Mouse (Mus musculus) stomach, embryonic 16.5 days (tissue): ENCODE results near the gene Tmem97. TPM values are rescaled to one million over a fixed set of nuclear protein-coding genes. Genes with fewer than 3 reads are reported as not detected.

Experiments used
- ATAC-seq: fragments of 200-750 bp; cut with Nextera tagmentation; 2 replicates; pipeline ENCODE4 v1.8.0; 2017; ENCODE audit warnings: moderate number of reproducible peaks, moderate TSS enrichment; ENCODE audit not compliant: insufficient read depth, low FRiP score
- H3K27ac ChIP-seq: fragments of 300-500 bp; sonication (generic); 2 replicates; pipeline ENCODE4 v1.5.1; 2014; ENCODE audit warnings: low read length
- H3K27me3 ChIP-seq: fragments of 300-500 bp; sonication (generic); 2 replicates; pipeline ENCODE4 v1.6.1; 2014; ENCODE audit warnings: low read length, control low read depth, mixed read lengths; ENCODE audit not compliant: control insufficient read depth, insufficient read depth
- H3K36me3 ChIP-seq: fragments of 300-500 bp; sonication (generic); 2 replicates; pipeline ENCODE4 v1.6.1; 2014; ENCODE audit warnings: low read length; ENCODE audit not compliant: control insufficient read depth, insufficient read depth
- H3K4me1 ChIP-seq: fragments of 300-500 bp; sonication (generic); 2 replicates; pipeline ENCODE4 v1.6.1; 2014; ENCODE audit warnings: low read length, control low read depth, mixed read lengths; ENCODE audit not compliant: control insufficient read depth, insufficient read depth
- H3K4me2 ChIP-seq: fragments of 300-500 bp; sonication (generic); 2 replicates; pipeline ENCODE4 v1.6.1; 2014; ENCODE audit warnings: low read depth, low read length, mixed read lengths
- H3K4me3 ChIP-seq: fragments of 300-500 bp; sonication (generic); replicated peaks from 2 replicates; pipeline ENCODE4 v1.5.1; 2014; ENCODE audit warnings: mild to moderate bottlenecking, low read length
- H3K9ac ChIP-seq: fragments of 300-500 bp; sonication (generic); 2 replicates; pipeline ENCODE4 v1.6.1; 2014; ENCODE audit warnings: low read length
- H3K9me3 ChIP-seq: fragments of 300-500 bp; sonication (generic); replicated peaks from 2 replicates; pipeline ENCODE4 v1.6.1; 2016; ENCODE audit warnings: low read length, control low read depth; ENCODE audit not compliant: control insufficient read depth
- WGBS: fragments of 180-500 bp; shearing (Covaris S2); extraction: QIAGEN DNeasy Blood & Tissue Kit; methylation state at CpG from one replicate; pipeline ENCODE4 v1.1.7; 2014; 5-methylcytosine and 5-hydroxymethylcytosine counted together
- polyA plus RNA-seq: library from polyadenylated mRNA; unstranded; fragments of >200 nt; fragmentation: Nextera tagmentation; extraction: Ambion mirVana; gene quantifications from 2 replicates; pipeline ENCODE4 v1.2.1, GENCODE M21; 2015

The Tmem97 gene
- polyA plus RNA-seq, 1 experiment from 2014 or later = 213 TPM

DNA sequence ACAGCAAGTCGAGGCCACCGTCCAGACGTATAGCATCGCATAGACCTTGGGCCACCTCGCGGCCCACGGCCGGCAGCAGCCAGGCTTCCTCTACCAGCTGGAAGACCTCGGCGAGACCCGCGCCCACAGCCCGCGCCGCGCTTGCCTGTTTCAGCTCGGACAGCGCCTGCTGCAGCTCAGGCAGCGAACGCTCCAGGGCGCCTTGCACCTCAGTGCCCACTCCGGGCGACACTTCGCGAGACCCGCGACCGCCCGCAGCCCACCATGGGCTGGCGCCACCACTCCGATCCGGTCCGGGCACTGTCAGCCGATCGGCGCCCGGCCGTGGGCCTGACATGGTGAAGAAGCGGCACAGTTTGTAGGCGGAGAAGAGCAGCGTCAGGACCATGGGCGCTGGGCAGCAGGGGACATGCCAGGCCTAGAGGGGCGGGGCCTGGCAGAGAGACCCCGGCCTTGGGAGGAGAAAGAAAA, 53.5 kb downstream of the Tmem97 start:
- H3K4me2 ChIP-seq = peak overlapping the region; percentile 91
- H3K4me1 ChIP-seq = peaks cover 6% of the 10 kb centered on the region
- no peaks in the 10 kb centered on the region for H3K36me3 ChIP-seq
- H3K27me3 ChIP-seq = peaks cover 38% of the 10 kb centered on the region
- peak overlapping the region; percentile 54 for H3K4me3 ChIP-seq
- under 1% methylated on average over 44 of the region's 44 CpGs for WGBS
- H3K27ac ChIP-seq = no peak overlapping the region
- peak overlapping the region; percentile 60 for H3K9ac ChIP-seq
- ATAC-seq = no peak
- no peaks in the 10 kb centered on the region for H3K9me3 ChIP-seq

DNA sequence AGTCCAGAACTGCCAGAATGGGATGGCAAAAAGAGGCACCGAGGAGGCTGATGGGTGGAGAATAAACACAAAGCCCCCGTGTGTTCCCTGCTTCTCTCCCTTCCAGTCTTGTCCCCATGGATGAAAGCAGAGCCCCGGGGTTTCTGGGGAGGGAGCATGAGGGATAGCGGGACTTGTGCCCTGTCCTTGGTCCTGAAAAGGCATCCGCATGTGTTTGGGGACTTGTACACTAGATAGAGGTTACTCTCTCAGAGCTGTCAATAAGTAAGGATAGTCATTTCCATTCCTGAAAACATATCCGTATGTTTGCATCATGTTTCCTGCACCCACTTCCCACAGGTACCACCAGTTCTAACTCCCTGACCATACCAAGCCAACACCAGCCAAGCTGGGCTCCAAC, 54.7 kb downstream of the Tmem97 start:
- no peak overlapping the region for H3K4me2 ChIP-seq
- ATAC-seq = no peak
- no peak overlapping the region for H3K27ac ChIP-seq
- H3K36me3 ChIP-seq = no peaks in the 10 kb centered on the region
- WGBS = 8% methylated on average over 6 of the region's 6 CpGs
- H3K4me1 ChIP-seq = peaks cover 6% of the 10 kb centered on the region
- H3K4me3 ChIP-seq = no peak overlapping the region
- H3K27me3 ChIP-seq = peaks cover 48% of the 10 kb centered on the region
- H3K9me3 ChIP-seq = no peaks in the 10 kb centered on the region
- no peak overlapping the region for H3K9ac ChIP-seq

Other genes with a start within 250 kb of the Tmem97 start
- 28.9 and 30.7 TPM in 2 replicates for gene Spag5, start 249.2 kb downstream of the Tmem97 start, polyA plus RNA-seq
- 25.6 and 37.3 TPM in 2 replicates for gene Aldoc, start 227.8 kb downstream of the Tmem97 start, polyA plus RNA-seq
- 67.4 and 80.9 TPM in 2 replicates for gene Pigs, start 222.4 kb downstream of the Tmem97 start, polyA plus RNA-seq
- 24.3 and 27.5 TPM in 2 replicates for gene Unc119, start 207.3 kb downstream of the Tmem97 start, polyA plus RNA-seq
- 1.6 and 2.7 TPM in 2 replicates for gene Foxn1, start 164.2 kb downstream of the Tmem97 start, polyA plus RNA-seq
- 0.25 and 0.56 TPM in 2 replicates for gene Slc13a2, start 128.6 kb downstream of the Tmem97 start, polyA plus RNA-seq
- gene Slc46a1, start 85.1 kb downstream of the Tmem97 start, polyA plus RNA-seq = 12.0 and 15.9 TPM in 2 replicates
- 2.3 and 2.4 TPM in 2 replicates for gene Sarm1, start 53.0 kb downstream of the Tmem97 start, polyA plus RNA-seq
- 45.6 and 54.4 TPM in 2 replicates for gene Vtn, start 51.7 kb downstream of the Tmem97 start, polyA plus RNA-seq
- gene Sebox, start 47.3 kb downstream of the Tmem97 start, polyA plus RNA-seq = 0.13 TPM in 1 of 2 replicates, not detected in the other
- gene Tmem199, start 38.6 kb downstream of the Tmem97 start, polyA plus RNA-seq = 38.9 and 43.1 TPM in 2 replicates
- 131 and 136 TPM in 2 replicates for gene Poldip2, start 38.6 kb downstream of the Tmem97 start, polyA plus RNA-seq
- 76.2 and 84.1 TPM in 2 replicates for gene Tnfaip1, start 14.4 kb downstream of the Tmem97 start, polyA plus RNA-seq
- 136 and 157 TPM in 2 replicates for gene Ift20, start 14.4 kb downstream of the Tmem97 start, polyA plus RNA-seq
- 9.7 and 10.7 TPM in 2 replicates for gene Nlk, start 146.6 kb upstream of the Tmem97 start, polyA plus RNA-seq
- 31.0 and 32.4 TPM in 2 replicates for gene Ccnq, start 201.0 kb upstream of the Tmem97 start, polyA plus RNA-seq